Mouse (Mus musculus) frontal cortex, adult (tissue): Measurements from ENCODE around the gene Aspm.
"Not testable (repeated sequence)": the region's sequence is repeated elsewhere in the genome, so short reads cannot be mapped to it uniquely, and the experiment has no call there.

ENCODE experiments used
- ATAC-seq: cut with Nextera tagmentation; 2 replicates; pipeline ENCODE4 v1.9.2; 2017; ENCODE audit warnings: mild to moderate bottlenecking, moderate library complexity, mixed read lengths; ENCODE audit not compliant: low TSS enrichment

Aspm gene

DNA sequence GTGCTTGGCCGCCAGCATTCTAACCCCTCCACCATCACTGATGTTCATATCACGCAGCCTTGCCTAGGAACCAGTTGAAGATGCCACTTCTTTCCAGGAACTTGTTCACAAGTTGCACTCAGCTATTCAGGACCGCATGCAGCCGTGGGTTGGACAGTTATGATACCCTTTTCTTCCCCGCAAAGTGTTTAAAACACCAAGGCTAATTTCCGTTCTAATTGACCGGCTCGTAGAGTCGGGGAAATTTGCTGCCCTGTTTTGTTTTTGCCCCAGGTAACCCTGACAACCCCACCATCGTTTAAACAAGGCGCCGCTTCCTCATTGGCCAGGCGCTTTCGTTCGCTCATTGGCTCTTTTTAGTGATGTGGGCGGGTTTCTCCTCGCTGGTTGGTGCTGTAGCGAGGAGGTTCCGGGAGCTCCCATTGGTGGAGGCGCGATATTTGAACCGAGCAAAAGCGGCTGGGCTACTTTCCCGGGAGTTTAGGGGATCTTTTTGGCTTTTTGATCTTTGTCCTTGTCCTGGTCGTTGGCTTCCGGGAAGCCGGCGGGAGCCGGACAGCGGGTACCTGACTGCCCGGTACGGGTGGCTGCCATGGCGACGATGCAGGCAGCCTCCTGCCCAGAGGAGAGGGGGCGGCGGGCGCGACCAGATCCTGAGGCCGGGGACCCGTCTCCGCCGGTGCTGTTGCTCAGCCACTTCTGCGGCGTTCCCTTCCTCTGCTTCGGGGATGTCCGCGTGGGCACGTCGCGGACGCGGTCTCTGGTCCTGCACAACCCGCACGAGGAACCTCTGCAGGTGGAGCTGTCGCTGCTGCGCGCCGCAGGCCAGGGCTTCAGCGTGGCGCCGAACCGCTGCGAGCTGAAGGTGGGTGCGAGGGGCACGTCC is at the start of gene Aspm:
TSS of gene Aspm (plus strand) at position 433 of the 886 bp plus-strand sequence.
- ATAC-seq = peak; percentile 100

DNA sequence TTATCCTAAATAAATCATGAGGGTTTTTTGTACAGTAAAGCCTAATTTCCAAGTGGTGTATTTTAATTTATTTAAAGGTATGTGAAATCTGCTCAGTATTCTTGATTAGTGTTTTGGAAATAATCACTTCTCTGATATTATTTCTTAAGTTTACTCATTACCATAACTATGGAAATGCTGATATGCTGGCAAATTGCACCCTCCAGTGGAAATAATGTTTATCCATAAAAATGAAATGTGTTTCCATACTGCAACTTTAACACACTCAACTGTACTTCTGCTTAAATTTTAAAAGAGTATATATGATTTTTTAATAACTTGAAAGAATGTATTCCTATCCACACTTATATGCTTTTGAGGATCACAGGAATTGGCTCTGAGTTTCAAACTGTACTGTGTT is 48.8 kb upstream of the Aspm start:
- ATAC-seq = no peak

DNA sequence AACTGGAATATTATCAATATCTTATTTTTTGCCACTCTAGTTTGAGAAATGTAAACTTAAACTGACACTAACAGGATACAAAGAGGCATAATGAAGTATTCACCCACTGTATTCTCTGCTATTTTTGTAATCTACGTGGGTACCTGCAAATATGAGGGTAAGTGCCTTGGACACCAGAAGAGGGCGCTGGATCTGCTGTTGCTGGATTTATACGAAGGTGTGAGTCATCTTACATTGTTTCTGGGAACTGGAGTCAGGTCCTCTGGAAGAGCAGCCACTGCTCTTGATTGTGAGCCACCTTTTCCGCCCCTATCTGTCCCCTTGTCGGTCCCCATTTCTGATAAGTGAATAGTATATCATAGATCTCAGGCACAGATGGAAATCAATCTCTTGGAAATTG is 46.9 kb upstream of the Aspm start:
- no peak for ATAC-seq

DNA sequence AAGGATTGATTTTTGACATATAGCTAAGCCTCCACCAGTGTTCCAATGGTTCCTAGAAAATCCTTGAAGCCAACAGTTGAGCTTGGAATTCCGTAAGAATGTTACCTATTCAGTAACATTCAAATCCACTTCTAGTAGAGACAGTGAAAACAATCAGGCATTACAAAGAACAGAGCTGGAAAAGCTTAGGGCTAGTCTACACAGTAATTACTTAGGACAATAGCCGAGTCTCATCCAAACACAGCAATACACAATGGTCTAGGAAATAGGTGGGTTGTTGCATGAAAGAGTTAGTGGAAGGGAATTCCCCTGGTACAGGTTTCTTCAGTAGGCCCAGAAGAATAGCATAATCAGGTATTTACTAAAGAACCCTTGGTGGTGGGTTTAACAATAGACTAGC is 42.2 kb upstream of the Aspm start:
- not testable (repeated sequence) for ATAC-seq

DNA sequence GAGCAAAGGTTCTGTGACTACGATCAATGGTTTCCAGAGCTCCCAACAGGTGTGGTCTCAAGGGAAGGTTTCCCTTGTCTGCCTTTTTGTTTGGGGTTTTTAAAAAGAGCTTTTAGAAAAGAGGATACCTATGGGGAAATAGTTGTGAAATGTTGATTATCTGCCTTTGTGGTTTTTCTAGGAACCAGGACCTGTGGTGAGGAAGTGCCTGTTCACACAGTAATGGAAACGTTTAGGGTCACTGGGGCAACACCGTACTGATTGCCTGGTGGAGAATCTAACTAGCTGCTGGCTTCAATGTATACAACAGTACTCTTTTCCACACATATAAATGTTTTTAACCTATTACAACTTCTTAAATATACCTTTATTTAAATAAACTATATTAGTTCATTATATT is 41.1 kb upstream of the Aspm start:
- ATAC-seq = no peak

DNA sequence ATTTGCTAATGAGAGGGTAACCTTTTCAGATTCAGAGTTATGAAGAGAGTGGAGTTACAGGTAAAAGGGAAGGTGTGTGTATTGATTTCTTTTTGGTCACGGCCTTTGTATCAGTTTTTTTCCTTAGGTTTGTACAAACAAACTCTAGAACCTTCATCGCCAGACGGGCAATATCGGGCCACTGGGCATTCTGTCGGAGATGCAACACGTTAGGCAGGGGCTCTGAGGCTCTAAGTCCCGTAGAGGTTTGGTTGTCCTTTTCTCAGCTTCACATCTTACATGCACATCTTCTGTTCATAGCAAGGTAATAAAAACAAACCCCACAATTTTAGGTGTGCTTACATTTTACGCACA is 33.1 kb upstream of the Aspm start:
- ATAC-seq = peak; percentile 17

DNA sequence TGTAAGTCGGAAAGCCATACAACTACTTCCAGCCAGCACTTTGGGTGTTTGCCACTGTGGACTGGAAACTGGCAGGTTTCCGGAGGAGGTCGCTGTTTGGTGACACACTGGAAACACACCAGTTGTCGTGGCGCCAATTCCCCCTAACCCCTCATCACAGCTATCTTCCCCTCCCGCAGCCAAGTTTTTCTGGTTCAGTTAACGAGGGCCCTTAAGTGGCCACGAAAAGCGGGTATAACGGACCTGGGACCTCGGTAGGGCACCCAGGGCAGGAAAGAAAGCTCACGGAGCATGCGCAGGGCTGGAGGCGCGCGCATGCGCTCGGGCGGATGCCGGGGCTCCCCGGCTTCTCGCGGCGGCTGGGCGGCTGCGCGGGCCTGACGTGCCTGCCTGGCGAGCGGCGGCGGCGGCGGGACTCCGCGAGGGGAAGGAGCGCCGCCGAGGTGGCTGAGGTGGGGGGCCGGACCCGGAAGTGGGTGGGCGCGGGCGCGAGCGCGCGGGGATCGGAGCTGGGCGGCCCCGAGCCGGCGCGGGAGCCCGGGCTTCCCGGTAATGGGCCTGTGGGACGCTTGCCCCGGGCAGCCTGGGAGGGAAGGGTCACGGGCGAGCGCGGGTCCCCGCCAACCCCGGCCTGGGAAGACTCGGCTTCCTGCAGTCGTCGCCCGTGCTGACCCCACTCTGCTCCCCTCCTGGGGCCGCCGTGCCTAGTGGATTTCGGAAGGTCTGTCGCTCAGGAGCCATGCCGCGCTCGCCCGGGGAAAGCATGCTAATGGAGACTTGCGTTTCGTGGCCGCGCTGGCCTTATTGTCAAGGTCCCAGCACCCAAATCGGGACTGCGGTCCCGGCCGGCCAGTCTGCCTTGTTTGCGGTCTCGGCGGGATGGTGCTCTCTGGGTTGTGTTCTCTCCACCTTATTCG is 32.4 kb upstream of the Aspm start, which contains the start of gene Zbtb41:
TSS of gene Zbtb41 (plus strand) at position 414 of the 917 bp plus-strand sequence.
- ATAC-seq = peak; percentile 96

DNA sequence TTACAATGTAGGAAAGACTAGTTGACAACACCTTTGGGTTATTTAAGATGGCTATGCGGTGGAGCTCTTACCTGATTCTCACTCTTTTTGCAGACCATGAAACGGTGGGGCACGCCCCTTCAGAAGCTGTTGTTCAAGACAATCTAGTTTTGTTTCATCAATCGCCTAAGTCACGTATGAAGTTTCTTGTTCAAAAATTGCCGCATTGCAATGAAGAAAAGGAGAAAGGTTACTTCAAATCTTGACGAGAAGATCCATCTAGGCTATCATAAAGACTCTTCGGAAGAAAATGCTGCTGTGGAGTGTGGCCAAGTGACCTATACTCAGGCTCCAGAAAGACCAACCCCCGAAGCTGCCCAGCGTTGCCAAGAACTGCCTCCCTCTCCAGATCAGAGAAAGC is 31.6 kb upstream of the Aspm start:
- ATAC-seq = no peak

DNA sequence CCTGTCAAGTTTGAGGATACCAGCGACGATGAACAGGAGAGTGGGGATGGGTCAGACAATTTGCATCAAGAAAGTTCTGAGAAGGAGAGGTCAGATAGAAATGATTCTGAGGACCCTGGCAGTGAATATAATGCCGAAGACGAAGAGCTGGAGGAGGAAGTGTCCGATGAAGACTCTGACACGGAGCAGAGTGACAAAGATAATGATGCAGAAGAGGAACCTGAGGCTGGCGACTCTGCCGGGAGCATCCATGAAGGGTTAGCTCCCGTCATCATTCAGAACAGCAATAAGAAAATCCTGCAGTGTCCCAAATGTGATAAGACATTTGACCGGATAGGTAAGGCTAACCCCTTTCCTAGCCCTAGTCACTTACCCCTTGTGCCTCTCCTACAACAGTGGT is 30.6 kb upstream of the Aspm start:
- ATAC-seq = no peak

DNA sequence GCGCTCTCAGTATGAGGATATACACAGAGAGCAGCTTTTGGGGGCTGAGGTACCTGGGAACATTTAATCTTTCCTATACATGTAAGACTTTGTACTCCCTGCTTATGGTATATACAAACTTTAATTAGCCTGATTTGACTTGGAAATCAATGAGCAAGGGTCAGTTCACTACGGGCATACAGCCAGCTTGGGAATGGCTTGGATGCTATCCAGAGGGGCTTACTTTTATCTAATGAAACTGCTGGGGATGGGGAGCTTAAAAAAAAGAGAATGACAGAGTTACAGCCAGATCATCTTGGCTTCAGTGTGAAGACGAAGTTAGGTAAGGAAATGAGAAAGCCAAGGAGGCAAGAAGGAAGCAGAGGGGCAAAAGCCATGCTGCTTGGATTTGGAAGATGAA is 29.6 kb upstream of the Aspm start:
- ATAC-seq = no peak

DNA sequence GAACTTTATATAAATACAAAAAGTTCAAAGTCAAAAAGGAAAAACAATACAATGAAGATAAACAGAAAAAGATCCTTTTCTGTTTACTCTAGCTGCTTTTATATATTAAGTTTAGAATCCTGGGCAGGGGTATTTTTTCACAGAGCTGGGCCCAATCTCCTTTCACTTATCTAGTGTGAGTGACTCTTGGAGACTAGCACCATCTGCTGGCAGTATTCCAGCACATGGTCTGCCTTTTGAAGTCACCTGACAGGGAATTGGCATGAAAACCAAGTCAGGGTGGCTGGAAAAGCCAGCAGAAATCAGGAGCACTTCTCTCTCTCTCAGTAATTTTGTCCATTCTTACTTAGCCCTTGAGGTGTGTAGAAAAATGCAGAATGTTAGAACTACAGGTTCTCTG is 16.2 kb upstream of the Aspm start:
- no peak for ATAC-seq

DNA sequence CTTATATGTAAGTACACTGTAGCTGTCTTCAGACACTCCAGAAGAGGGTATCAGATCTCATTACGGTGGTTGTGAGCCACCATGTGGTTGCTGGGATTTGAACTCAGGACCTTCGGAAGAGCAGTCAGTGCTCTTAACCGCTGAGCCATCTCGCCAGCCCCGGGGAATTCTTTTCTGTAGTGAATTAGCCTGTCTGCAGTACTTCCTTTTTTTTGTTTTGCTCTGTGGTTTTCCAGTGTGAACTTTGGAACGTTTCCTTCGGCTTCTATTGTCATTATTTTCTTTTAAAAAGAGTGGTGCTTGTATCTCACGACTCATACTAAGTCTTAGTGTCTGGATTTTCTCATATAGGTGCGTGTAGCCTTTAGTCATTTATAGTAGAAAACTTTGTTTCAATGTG is 11.5 kb upstream of the Aspm start:
- not testable (repeated sequence) for ATAC-seq

DNA sequence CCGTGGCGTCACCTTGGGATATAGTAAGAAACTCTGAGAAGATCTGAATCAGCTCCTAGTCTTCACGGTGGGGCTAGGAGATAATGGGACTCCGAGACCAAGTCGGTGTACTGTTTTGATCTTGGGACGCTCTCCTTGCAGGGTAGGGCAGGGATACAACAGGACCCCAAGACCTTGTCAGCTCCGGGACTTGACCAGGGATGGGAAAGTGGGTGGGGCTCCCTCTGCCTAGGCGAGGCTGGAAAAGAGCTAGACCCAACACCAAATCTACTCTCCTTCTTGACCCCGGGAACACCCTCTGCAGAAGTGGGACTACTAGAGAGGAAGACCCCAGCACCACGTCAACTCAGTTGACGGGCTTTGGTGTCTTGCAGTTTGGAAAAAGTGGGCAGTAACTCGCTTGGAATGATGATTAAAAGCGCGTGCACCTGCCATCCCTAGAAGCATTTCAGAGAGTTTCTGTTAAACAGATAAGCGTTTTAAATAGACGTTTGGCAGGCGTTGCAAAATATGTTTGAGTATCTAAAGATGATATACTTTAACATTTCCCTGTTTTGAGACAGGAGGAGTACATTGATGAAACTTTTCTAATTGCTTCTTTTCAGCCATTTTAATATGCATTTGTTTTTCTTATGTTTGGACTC is 776 bp downstream of the Aspm start:
- no peak for ATAC-seq

DNA sequence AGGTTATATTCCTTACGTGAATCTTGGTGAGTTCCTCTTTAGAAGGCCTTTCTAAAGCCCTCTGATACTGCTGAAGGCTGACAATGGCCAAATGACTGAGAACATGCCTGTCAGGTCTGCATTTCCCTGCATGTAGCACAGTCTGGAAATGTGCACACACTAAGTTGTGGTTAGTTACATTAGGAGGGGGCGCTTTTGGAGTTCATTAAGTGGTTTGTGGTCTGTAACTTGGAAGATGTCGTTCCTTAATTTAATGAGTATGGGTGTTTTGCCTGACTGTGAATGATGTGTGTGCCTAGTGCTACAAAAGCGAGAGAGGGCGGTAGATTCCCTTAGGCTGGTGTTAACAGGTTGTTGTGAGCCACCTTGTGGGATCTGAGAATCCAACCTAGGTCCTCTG is 6.2 kb downstream of the Aspm start:
- no peak for ATAC-seq

DNA sequence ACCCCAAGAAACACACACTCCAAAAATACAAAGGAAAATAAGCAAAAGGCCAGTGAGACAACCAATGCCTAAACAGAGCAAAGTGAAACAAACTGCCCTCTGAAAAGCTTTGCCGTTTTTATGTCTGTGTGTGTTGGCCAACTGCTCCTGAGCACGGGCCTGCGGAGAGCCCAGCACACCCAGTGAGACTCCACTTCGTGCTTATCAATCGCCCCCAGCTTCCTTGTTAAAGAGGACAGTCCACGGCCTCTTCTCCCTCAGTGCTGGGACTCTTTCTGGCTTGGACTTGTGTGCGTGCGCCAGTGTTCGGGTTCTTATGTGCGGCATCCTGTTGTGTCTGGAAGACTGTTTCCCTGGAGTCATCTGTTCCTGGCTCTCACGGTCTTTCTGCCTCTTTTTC is 11.4 kb downstream of the Aspm start:
- no peak for ATAC-seq

DNA sequence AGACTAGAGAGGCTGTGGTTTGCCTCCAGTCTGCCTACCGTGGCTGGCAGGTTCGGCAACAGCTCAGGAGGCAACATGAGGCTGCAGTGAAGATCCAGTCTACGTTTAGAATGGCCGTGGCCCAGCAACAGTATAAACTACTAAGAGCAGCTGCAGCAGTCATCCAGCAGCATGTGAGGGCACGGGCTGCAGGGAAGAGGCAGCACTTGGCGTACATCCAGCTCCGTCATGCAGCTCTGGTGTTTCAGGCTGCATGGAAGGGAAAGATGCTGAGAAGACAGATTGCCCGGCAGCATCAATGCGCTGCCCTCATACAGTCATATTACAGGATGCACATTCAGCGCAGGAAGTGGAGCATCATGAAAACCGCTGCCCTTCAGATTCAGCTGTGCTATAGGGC is 24.3 kb downstream of the Aspm start:
- ATAC-seq = no peak

DNA sequence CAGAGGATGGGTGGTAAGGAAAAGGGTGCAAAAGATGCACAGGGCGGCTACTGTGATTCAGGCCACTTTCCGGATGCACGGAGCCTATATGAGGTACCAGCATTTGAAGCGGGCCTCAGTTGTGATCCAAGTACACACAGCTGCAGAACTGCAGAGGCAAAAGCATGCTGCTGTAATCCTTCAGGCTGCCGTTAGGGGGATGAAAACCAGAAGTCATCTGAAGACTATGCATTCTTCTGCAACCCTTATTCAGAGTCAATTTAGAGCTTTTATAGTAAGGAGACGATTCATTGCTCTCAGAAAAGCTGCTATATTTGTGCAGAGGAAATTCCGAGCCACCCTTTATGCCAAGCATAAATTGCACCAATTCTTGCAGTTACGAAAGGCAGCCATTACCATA is 25.7 kb downstream of the Aspm start:
- peak; percentile 92 for ATAC-seq

DNA sequence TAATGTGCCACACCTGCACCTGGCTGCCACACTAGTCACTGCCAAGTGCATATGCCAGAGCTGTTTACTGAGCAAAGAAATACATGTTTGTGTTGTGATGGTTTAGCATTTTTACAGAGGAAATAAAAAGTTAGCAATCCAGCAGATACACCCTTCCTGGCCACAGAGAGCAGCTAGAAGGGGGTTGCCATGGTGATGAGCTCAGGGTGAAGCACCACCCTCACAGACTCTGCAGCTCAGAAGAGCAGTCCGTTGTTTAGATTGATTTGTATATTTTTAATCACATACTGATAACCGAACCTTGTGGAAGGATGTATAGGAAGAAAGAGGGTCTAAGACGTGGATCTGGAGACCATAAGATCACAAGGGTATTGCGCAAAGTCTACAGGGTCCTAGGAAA is 26.6 kb downstream of the Aspm start:
- peak; percentile 81 for ATAC-seq

DNA sequence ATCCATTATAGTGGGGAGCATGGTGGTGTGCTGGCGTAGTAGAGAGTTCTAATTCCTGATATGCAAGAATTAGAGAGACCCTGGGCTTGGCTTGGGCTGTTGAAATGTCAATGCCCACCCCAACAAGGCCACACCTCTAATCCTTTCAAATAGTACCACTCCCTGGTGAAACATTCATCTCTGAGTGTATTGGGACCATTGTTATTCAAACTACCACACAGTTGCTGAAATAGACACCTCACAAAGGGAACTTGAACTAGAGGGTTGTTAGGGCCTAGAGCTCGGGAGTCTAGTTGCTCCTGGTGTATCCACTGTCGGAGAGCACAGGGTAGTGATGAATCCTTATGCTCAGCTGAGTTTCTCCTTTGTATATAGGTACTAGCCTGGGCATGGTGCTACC is 40.1 kb downstream of the Aspm start:
- ATAC-seq = no peak

DNA sequence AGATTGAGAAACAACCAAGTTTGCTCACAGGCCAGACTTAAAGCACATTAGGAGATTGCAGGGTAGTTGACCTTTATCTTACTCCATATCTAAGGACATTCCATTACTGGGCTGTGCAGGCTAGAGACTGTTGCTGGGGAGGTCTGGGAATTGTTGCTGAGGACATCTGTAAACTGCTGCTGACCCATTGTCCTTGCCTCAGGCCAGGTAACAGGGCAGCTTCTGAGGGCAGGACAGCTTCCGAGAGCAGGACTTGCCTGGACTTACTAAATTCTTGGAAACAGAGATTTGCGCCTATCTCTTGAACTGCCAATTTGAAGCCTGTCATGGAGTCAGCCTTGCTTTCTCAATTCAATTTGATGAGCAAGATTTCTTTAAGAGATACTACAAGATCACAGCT is 40.8 kb downstream of the Aspm start:
- ATAC-seq = no peak

DNA sequence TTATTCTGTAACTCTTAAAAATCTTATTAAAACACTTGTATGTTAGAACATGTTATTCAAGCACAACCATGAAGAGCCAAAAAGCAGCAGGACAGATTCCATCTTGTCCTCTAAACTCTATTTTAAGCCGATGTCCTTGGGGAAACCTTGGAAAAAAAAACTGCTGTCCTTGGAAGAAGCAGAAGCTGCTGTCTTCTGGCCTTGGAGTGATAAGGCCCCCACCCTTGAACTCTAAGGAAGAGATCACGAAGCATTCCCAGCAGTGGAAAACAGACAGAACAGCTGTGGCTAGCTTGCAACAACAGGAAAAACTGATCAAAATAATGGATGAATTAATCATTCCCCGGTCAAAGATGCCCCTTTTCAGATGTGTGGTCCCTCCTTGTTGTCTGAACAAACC is 41.6 kb downstream of the Aspm start:
- ATAC-seq = no peak

DNA sequence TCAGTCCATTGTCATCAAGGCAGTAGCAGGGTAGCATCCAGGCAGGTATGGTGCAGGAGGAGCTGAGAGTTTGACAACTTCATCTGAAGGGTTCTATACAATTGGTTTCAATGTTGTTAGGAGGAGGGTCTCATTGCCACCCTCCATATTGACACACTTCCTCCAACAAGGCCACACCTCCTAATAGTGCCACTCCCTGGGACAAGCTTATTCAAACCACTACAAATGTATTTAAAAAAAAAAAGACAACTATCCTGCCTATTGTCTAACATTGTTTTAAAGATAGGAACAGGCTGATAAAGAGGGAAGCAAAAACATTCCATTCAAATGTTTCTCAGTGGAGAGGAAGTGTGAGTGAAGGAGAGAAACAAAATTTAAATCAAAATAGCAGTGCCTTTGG is 45.2 kb downstream of the Aspm start:
- ATAC-seq = no peak
